Mouse (Mus musculus) brain, adult 2 months (tissue): ENCODE results near the gene Catsper3.

Experiments used
- DNase-seq: peaks from one replicate; pipeline ENCODE4 v3.0.0; 2011; ENCODE audit warnings: low read depth, low spot score

The Catsper3 gene

GRCm38 (mm10) chr13:55852205-55852604 is 67.8 kb downstream of the Catsper3 start:
- DNase-seq: no peak

- no peak for DNase-seq
Measured at GRCm38 (mm10) chr13:55855793-55856192, 71.4 kb downstream of the Catsper3 start.

- no peak for DNase-seq
Measured at GRCm38 (mm10) chr13:55858463-55858862, 74.1 kb downstream of the Catsper3 start.
